Mouse (Mus musculus) adipocyte (in vitro differentiated cells): Measurements from ENCODE around the gene Tdrd9.

Experiments
- DNase-seq: peaks from one replicate; pipeline ENCODE4 v3.0.0-alpha.2; 2016; ENCODE audit warnings: low spot score

The Tdrd9 gene

DNA sequence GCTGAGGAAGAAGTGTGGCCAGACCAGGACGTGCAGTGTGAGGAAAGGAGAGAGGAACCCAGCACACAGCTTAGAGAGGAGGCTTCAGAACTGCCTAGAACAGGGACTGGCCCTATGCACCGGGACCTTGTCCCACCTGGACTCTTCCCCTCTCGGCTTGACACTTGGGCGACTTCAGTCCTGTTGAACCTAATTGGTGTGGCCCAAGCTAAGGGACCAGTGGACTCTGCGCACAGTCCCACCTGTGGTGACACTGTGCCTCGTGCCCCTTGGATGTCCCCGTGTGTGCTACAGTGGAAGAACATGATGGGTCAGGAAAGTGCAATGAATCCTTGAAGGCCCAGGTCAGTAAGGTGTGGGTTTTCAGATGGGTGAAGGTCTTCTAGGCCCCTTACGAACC lies 136.3 kb downstream of the Tdrd9 start:
- no peak for DNase-seq

DNA sequence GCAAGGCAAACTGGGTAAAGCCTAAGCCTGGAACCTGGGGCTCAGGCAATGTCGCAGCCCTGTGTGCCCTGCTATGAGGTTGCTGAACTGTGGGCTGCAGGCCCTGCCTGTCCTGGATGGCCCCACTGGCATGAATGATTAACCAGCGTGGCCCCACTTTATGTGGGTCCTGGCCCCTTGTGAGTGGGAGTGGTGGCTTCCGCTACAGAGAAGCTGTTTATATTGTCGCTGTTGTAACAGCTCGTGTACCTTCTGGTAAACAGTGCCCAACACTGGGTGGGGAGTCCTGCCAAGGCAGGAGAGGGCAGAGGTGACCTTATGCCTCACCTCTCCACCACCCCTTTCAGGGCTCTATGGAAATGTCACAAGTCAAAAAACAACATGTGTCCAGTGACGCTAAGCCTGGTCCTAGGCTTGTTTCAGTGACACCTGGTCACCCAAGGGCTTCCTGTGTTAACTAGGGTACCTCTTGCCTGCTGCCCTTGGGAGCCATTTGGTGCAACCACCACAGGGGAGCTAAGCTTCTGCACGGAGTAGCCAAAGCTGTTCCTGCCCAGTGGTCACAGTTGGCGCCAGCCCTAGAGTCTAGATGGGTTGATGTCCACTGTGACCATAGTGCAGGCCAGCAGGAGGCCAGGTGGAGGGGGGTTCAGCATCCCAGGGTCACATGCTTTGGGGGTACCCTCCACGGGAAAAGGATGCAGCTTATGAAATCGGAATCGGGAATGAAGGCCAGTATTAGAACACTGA lies 137.5 kb downstream of the Tdrd9 start:
- no peak for DNase-seq

DNA sequence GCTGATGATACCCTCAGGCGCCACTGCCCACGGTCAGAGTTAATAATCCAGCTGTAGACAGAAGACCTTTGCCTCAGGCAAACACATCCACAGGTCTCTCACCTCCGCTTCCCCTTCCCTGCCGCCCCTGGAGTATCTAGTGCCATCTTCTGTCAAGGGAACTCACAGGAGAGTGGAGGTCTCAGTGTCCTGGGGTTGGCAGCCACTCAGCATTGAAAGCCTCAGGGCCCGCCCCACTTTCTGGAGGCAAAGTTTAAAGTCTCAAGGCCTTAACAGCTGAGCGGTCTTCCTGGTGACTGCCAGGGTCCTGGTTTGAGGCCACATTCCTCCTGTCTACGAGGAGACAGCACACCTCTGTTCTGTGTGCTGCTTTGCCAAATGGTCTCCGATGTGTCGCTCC lies 138.3 kb downstream of the Tdrd9 start:
- DNase-seq, result no peak

DNA sequence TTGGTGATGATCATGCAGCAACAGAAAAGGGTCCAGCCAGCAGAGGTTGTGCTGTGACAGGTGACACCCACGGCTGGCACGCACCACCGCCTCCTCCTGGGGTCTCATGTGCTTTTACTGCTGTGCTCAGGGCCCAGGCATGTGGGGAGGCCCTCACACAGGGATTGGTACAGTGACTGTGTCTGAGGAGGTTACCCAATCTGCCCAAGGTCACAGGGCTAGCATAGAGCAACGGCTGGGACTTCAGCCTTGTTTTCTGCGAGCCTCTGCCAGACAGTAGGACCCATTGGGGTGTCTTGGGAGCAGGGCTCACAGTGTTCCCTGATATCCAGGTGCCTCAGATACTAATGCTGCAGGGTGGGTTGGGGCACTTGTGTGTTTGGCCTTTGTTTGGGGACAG lies 140.0 kb downstream of the Tdrd9 start:
- DNase-seq, result no peak

DNA sequence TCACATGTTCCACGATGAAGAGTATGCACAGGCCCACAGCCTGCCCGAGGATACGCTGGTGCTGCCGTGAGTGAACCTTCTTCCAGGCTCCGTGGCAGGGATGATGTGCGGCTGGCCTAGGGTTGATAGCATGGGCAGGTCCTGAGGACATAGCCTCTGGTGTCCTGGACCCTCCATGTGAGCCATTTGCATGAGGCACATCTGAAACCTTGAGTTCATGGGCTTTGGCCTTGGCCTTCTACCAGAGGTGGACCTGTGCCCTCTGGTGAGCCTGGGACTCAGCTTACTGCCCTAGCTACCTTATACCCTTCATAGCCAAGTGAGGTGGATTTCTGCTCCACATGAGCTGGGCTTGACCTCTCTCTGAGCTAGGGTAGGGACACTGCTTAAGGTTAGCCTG lies 140.9 kb downstream of the Tdrd9 start:
- DNase-seq, result no peak

DNA sequence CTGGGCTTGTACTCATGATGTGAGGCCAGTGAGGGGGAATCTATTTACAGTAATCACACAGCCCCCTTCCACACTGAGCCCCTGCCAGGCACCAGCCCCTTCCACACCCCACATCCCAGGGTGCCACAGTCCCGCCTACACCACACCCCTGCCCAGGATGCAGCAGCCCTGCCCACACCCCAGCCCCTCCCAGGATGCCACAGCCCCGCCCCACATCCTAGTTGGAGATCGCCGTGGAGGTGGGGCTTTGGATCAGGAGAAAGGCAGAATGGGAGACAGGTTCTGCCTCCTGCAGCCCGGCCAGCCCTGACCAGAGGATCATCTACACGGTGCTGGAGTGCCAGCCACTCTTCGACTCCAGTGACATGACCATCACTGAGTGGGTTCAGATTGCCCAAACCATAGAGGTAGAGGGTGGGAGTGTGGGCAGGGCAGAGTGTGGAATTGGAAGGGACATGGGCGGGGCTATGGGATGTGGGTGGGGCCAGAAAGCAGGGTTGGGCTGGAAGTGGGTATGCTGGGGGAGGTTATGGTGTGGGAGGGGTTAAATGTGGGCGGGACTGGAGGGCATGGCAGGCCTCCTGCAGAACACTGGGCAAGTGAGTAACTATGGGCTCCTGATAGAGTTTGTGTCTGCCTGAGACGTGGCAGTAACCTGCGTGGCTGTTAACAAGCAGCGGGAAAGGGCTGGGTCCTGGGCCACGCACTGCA lies 141.5 kb downstream of the Tdrd9 start:
- DNase-seq, result no peak

DNA sequence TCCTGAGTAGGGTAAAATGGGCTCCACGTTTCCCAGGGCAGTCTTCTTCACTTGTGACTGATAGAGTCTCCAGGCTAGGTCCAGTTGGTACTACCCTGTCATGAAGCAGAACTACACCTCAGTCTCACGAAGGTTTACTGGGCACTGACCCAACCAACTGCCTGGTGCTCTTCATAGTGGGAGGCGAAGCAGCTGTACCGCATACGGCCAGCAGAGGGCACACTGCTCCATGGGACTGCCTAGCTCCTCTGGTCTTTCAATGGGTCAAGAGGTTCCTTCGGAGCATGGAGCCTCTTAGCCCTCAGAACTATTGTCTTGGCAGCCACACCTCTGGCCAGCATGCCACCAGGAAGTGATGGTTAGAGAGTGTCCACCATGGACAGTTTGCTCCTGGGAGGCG lies 142.4 kb downstream of the Tdrd9 start:
- DNase-seq, result peak; percentile 83

DNA sequence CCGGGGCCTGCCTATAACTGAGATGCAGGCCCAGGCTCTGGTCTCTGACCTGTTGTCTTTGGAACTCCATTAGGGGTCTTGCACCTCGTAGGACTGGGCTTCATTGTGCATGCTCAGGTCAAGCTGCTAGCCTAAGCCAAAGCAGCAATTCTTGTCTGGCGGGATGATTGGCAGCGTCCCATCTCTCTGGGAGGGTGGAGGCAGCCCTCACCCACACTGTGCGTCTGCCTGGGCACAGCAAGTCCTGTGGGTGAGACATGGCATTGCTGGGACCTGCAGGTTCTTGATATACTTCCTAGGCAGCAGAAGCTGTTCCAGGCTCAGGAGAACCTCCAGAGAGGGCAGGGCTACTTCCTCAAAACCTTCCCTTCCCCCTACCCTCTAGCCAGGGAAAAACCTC lies 145.6 kb downstream of the Tdrd9 start:
- DNase-seq, result no peak

DNA sequence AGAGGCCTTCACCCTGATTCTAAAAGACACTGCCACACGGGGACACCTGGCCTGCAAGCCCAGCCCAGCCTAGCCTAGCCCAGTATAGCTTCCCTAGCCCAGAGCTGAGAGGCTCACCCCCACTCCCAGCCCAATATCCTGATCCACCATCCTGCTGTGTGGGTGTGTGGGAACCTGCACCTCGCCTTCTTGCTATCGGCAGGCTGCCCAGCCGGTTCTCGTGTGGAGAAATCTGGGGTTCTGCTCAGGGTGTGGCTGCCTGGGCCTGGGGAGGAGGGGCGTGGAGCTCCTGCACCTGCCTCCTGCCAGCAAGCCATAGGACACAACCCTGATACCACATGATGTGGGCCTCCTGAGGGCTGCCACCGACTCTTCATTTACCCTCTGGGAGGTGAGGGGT lies 146.3 kb downstream of the Tdrd9 start:
- no peak for DNase-seq
